Mouse (Mus musculus): ENCODE data around the gene Cyp4f39.

The Cyp4f39 gene

GRCm38 (mm10) chr17:32450844-32451537 lies 1.5 kb upstream of the Cyp4f39 start:
- Histone ChIP-seq H3K9me3 (ENCODE audit: low read length) (no peaks in the 10 kb centered on the region), H3K4me3 (replicated peaks; ENCODE audit: low read length) (no peak overlapping the region), H3K36me3 (ENCODE audit: insufficient read depth, low read length) (no peaks in the 10 kb centered on the region), H3K27me3 (ENCODE audit: insufficient read depth, low read length) (peaks cover 25% of the 10 kb centered on the region), H3K4me1 (replicated peaks; ENCODE audit: low read depth, low read length) (peaks cover 44% of the 10 kb centered on the region)
- TF ChIP-seq POU5F1 (IDR thresholded peaks at IDR 0.05; ENCODE audit: borderline replicate concordance, low read length): no peak

DNA sequence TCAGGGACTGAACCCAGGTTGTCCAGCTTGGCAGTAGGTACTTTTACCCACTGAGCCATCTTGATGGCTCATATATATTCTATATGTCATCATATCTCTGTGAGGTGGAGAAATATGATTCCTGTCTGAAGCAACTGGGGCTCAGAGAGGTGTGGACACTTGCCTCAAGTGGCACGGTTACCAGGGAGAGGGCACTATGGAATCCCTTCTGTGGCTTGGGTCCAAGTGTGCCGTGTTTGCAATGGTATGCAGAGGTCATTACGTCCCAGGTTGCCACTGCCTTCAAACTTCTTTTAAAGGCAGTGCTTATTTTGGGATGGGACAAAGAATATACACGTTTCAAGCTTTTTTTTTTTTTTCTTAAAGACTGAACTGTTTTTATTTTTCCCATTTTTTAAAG lies 1.7 kb downstream of the Cyp4f39 start:
- no peaks in the 10 kb centered on the region for H3K9me3 ChIP-seq (ENCODE audit: low read length)
- H3K4me3 ChIP-seq (replicated peaks; ENCODE audit: low read length): no peak overlapping the region
- H3K36me3 ChIP-seq (ENCODE audit: insufficient read depth, low read length): no peaks in the 10 kb centered on the region
- H3K4me1 ChIP-seq (replicated peaks; ENCODE audit: low read depth, low read length): peaks cover 44% of the 10 kb centered on the region
- no peak for TF ChIP-seq CTCF (conservative IDR thresholded peaks at IDR 0.05; ENCODE audit: low read length)
- TF ChIP-seq NANOG (IDR thresholded peaks at IDR 0.05; ENCODE audit: borderline replicate concordance, low read length): no peak
- no peak for TF ChIP-seq POU5F1 (IDR thresholded peaks at IDR 0.05; ENCODE audit: borderline replicate concordance, low read length)
- H3K27me3 ChIP-seq (ENCODE audit: insufficient read depth, low read length): peaks cover 25% of the 10 kb centered on the region

- H3K36me3 ChIP-seq (ENCODE audit: insufficient read depth, low read length): no peaks in the 10 kb centered on the region
- TF ChIP-seq CTCF (conservative IDR thresholded peaks at IDR 0.05; ENCODE audit: low read length) (no peak), POU5F1 (IDR thresholded peaks at IDR 0.05; ENCODE audit: borderline replicate concordance, low read length) (no peak), NANOG (IDR thresholded peaks at IDR 0.05; ENCODE audit: borderline replicate concordance, low read length) (no peak)
- H3K4me3 ChIP-seq (replicated peaks; ENCODE audit: low read length): no peak overlapping the region
- peaks cover 25% of the 10 kb centered on the region for H3K27me3 ChIP-seq (ENCODE audit: insufficient read depth, low read length)
- H3K4me1 ChIP-seq (replicated peaks; ENCODE audit: low read depth, low read length): peaks cover 38% of the 10 kb centered on the region
- H3K9me3 ChIP-seq (ENCODE audit: low read length): no peaks in the 10 kb centered on the region
Observed at GRCm38 (mm10) chr17:32454997-32455396, 2.5 kb downstream of the Cyp4f39 start.

GRCm38 (mm10) chr17:32468494-32468893 lies 16.0 kb downstream of the Cyp4f39 start:
- no peaks in the 10 kb centered on the region for H3K9me3 ChIP-seq (ENCODE audit: low read length)
- TF ChIP-seq NANOG (IDR thresholded peaks at IDR 0.05; ENCODE audit: borderline replicate concordance, low read length): no peak
- TF ChIP-seq POU5F1 (IDR thresholded peaks at IDR 0.05; ENCODE audit: borderline replicate concordance, low read length): no peak
- peaks cover 10% of the 10 kb centered on the region; the same call in 1 of the 2 replicates for H3K4me1 ChIP-seq (replicated peaks; ENCODE audit: low read depth, low read length)
- no peaks in the 10 kb centered on the region for H3K36me3 ChIP-seq (ENCODE audit: insufficient read depth, low read length)
- no peak overlapping the region for H3K4me3 ChIP-seq (replicated peaks; ENCODE audit: low read length)
- H3K27me3 ChIP-seq (ENCODE audit: insufficient read depth, low read length): 0 out of 2 replicates have a peak, but pooled peaks cover 6% of the 10 kb centered on the region

GRCm38 (mm10) chr17:32470795-32471194 lies 18.3 kb downstream of the Cyp4f39 start:
- Histone ChIP-seq H3K4me3 (replicated peaks; ENCODE audit: low read length) (no peak overlapping the region), H3K9me3 (ENCODE audit: low read length) (no peaks in the 10 kb centered on the region), H3K4me1 (replicated peaks; ENCODE audit: low read depth, low read length) (peaks cover 9% of the 10 kb centered on the region; the same call in 1 of the 2 replicates), H3K27me3 (ENCODE audit: insufficient read depth, low read length) (no peaks in the 10 kb centered on the region), H3K36me3 (ENCODE audit: insufficient read depth, low read length) (no peaks in the 10 kb centered on the region)
- TF ChIP-seq NANOG (IDR thresholded peaks at IDR 0.05; ENCODE audit: borderline replicate concordance, low read length) (no peak), POU5F1 (IDR thresholded peaks at IDR 0.05; ENCODE audit: borderline replicate concordance, low read length) (no peak), CTCF (conservative IDR thresholded peaks at IDR 0.05; ENCODE audit: low read length) (no peak)

DNA sequence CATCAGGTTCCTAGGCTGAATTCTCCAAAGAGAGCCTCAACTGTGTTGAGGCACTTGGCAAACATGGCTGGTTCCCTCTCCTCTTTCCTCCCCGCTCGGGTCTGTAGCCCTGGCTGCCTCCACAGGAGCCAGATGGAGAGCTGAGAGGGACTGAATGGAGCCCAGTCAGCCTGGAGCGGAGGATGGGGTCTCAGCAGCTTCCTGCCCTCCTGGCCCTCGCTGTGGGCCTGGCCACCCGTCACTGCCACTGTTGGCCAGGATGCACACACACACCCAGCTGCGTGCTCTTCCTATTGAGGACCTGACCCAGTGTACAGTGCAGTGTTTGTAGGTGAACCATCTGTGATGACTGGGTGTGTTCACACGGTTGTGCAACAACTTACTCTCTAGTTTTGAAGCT lies 19.7 kb downstream of the Cyp4f39 start:
- TF ChIP-seq POU5F1 (IDR thresholded peaks at IDR 0.05; ENCODE audit: borderline replicate concordance, low read length) (no peak), NANOG (IDR thresholded peaks at IDR 0.05; ENCODE audit: borderline replicate concordance, low read length) (no peak), CTCF (conservative IDR thresholded peaks at IDR 0.05; ENCODE audit: low read length) (no peak)

GRCm38 (mm10) chr17:32474954-32475560 lies 22.5 kb downstream of the Cyp4f39 start:
- Histone ChIP-seq H3K4me1 (replicated peaks; ENCODE audit: low read depth, low read length) (peaks cover 3% of the 10 kb centered on the region; the same call in 1 of the 2 replicates), H3K36me3 (ENCODE audit: insufficient read depth, low read length) (no peaks in the 10 kb centered on the region), H3K27me3 (ENCODE audit: insufficient read depth, low read length) (peaks cover 10% of the 10 kb centered on the region), H3K4me3 (replicated peaks; ENCODE audit: low read length) (no peak overlapping the region), H3K9me3 (ENCODE audit: low read length) (no peaks in the 10 kb centered on the region)
- TF ChIP-seq CTCF (conservative IDR thresholded peaks at IDR 0.05; ENCODE audit: low read length): no peak
- no peak for TF ChIP-seq NANOG (IDR thresholded peaks at IDR 0.05; ENCODE audit: borderline replicate concordance, low read length)
- no peak for TF ChIP-seq POU5F1 (IDR thresholded peaks at IDR 0.05; ENCODE audit: borderline replicate concordance, low read length)

More for the DNA sequence above, 19.7 kb downstream of the Cyp4f39 start:
- H3K9me3 ChIP-seq (ENCODE audit: low read length): no peaks in the 10 kb centered on the region
- peaks cover 6% of the 10 kb centered on the region; the same call in 1 of the 2 replicates for H3K27me3 ChIP-seq (ENCODE audit: insufficient read depth, low read length)
- H3K4me1 ChIP-seq (replicated peaks; ENCODE audit: low read depth, low read length): peaks cover 9% of the 10 kb centered on the region; the same call in 1 of the 2 replicates
- no peak overlapping the region for H3K4me3 ChIP-seq (replicated peaks; ENCODE audit: low read length)
- no peaks in the 10 kb centered on the region for H3K36me3 ChIP-seq (ENCODE audit: insufficient read depth, low read length)

GRCm38 (mm10) chr17:32477204-32477603 lies 24.7 kb downstream of the Cyp4f39 start:
- Histone ChIP-seq H3K27me3 (ENCODE audit: insufficient read depth, low read length) (peaks cover 23% of the 10 kb centered on the region), H3K4me3 (replicated peaks; ENCODE audit: low read length) (no peak overlapping the region), H3K36me3 (ENCODE audit: insufficient read depth, low read length) (no peaks in the 10 kb centered on the region), H3K9me3 (ENCODE audit: low read length) (no peaks in the 10 kb centered on the region), H3K4me1 (replicated peaks; ENCODE audit: low read depth, low read length) (peaks cover 13% of the 10 kb centered on the region)
- TF ChIP-seq POU5F1 (IDR thresholded peaks at IDR 0.05; ENCODE audit: borderline replicate concordance, low read length) (no peak), CTCF (conservative IDR thresholded peaks at IDR 0.05; ENCODE audit: low read length) (no peak), NANOG (IDR thresholded peaks at IDR 0.05; ENCODE audit: borderline replicate concordance, low read length) (no peak)
